Mouse (Mus musculus) heart, adult 18-20 months (tissue): ENCODE results near the gene Plod1. TPM values are rescaled to one million over a fixed set of nuclear protein-coding genes. Genes with fewer than 3 reads are reported as not detected.
"Not testable (repeated sequence)": the region's sequence is repeated elsewhere in the genome, so short reads cannot be mapped to it uniquely, and the experiment has no call there.

Experiments used
- DNase-seq, 2 experiments: peaks; one replicate each; pipeline ENCODE4 v3.0.0; 2021 to 2022; ENCODE audit warnings: mixed read lengths in 1 of 2
- total RNA-seq, 2 experiments: library from RNA; stranded (reverse); gene quantifications; 2 replicates each; pipeline ENCODE4 v1.2.3; 2021

The Plod1 gene
- total RNA-seq, 2 experiments from 2014 or later = 61.0 to 65.3 TPM

DNA sequence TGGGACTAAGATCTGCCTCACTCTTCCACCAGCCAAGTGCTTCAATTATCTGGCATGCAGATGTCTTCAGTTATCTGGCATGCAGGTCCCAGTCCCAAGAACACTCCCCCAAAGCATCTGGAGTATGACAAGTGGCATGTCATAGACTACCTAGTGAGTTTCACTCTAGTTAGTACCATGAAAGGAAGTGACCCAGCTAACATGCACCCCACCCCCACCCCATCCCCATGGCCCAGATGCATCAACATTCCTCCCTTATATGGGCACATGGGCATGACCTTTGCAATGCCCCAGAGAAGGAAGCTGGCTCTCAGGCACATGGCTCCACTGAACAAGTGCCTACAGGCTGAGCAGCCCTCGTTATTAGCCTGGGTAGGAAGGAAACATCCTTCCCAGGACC is 40.2 kb downstream of the Plod1 start:
- peak in 1 of 2 experiments; percentile 36 for DNase-seq

- no peak for DNase-seq
Observed at GRCm38 (mm10) chr4:147895815-147896330, 40.7 kb downstream of the Plod1 start.

GRCm38 (mm10) chr4:147890341-147890740 is 46.2 kb downstream of the Plod1 start:
- peak; percentile 40 to 45 for DNase-seq

DNA sequence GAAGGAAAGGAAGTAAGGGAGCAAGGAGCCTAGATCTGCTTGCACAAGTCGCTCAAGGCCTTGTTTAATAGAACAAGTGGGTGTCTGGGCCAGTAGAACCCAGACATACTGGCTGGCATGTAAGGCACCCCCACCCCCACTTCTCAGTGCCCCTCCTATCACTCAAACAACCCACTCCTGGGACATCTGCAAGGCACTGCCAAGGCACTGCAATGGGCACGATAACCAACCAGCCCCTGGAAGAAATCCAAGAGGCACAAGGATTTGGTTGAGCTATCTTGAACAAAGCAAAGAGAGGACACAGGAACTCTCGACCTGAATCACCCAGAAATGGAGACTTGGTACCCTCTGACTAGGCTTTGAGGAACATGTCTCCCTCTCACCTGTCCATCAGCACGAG is 48.3 kb downstream of the Plod1 start:
- DNase-seq = peak in 1 of 2 experiments; percentile 41

- no peak for DNase-seq
Observed at GRCm38 (mm10) chr4:147887277-147887676, 49.3 kb downstream of the Plod1 start.

GRCm38 (mm10) chr4:147886158-147886557 is 50.4 kb downstream of the Plod1 start:
- DNase-seq = no peak

- peak in 1 of 2 experiments; percentile 45 for DNase-seq
Observed at GRCm38 (mm10) chr4:147884138-147884537, 52.4 kb downstream of the Plod1 start.

GRCm38 (mm10) chr4:147883041-147883440 is 53.5 kb downstream of the Plod1 start:
- no peak for DNase-seq

DNA sequence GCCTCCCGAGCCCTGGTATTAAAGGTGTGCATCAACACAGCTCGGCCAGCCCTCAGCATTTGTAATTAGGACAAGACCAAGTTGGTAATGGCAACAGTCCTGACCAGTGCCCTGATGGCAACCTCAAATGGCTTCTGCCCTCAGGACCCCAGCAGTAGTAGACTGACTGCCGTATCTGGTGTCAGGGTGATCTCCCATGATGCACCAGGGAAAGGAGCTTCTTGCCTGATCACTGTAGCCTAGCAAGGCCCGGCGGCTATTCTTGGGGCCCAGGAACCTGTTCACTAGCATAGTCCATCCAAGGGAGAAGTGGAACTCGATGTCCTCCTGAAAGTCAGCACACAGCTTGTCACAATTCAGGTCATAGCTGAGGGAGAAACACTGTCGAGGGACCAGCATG is 54.8 kb downstream of the Plod1 start:
- DNase-seq = no peak

- no peak for DNase-seq
Observed at GRCm38 (mm10) chr4:147879865-147880264, 56.7 kb downstream of the Plod1 start.

GRCm38 (mm10) chr4:147879456-147879855 is 57.1 kb downstream of the Plod1 start:
- DNase-seq = no peak

DNA sequence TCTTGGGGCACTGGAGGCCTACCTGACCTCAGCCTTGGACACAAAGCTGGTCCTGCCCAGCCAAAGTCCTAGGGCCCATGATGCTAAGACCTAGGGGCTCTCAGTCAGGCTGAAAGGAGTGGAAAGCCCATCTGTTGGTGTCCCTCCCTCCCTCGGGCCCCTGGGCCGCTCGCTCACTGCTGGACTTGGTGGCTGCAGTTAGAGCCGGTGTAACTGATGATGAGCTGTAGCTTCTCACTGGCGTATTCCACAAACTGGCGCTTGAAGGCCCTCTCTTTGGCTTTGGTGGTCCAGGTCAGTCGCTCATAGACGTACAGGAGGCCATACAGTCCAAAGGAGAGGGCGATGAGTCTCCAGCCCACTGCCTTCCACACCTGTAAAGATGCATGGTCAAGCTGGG is 58.0 kb downstream of the Plod1 start:
- DNase-seq = no peak

DNA sequence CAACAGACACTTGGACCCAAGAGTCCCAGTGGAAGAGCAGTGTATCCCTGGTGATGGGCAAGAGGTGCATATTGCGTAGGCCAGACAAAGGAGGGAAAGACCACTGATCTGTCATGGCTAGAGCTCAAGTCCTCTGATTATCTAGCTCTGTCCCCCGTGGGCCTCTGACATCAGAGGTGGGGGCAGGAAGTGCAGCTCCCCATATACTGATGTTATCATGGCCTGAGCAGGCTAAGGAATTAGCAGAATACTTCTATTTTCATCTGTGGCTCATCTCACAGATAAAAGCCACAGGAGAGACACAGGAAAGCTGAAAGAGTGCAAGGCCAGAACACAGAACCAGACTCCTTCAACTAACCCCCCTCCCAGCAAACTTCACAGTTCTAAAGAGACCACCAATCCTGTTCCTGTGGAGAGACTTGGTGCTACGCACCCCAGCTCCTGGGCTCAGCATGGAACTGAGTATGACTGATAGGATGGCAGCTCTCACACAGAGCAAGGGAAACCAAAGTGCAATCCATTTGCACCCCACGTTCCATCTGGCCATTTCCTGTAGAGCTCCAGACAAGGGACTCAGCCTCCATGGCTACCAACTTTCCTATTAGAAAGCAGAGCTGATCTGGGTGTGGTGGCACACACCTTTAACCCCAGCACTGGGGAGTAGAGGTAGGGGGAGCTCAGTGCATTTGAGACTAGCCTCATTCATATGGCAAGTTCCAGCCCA is 60.6 kb downstream of the Plod1 start:
- DNase-seq = no peak

DNA sequence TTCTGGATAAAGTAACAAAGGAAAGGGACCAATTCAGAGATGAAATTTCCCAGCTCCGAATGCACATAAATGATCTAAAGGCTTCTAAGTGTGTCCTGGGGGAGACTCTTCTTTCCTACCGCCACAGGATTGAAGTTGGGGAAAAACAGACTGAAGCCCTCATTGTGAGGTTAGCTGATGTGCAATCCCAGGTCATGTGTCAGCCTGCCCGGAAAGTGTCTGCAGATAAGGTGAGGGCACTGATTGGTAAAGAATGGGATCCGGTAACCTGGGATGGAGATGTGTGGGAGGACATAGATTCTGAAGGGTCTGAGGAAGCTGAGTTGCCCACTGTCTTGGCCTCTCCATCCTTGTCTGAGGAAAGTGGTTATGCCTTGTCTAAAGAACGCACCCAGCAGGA is 67.3 kb downstream of the Plod1 start:
- peak in 1 of 2 experiments; percentile 32 for DNase-seq

GRCm38 (mm10) chr4:147868450-147869031 is 68.0 kb downstream of the Plod1 start, which contains the start of the genes Miip and Fv1:
Gene Miip, minus strand, starts transcription at chr4:147868816.
Gene Fv1, plus strand, starts transcription at chr4:147868979.
- peak; percentile 94 to 99 for DNase-seq

GRCm38 (mm10) chr4:147867563-147868449 is 68.8 kb downstream of the Plod1 start:
- DNase-seq = peak in 1 of 2 experiments; percentile 12

DNA sequence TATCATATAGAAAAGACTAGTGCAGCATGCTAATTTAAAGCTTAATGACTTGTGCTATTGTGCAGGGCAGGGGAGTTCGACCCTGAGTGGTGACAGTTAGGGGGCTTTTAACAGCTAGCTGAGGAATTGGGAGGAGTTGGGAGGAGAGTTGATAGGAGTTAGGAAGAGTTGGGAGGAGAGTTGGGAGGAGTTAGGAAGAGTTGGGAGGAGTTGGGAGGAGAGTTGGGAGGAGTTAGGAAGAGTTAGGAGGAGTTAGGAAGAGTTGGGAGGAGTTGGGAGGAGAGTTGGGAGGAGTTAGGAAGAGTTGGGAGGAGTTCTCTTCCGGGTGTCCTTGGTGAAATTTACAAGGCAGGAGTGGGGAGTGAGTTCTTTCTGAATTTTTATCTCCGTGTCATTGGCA is 69.8 kb downstream of the Plod1 start:
- DNase-seq = not testable (repeated sequence)

DNA sequence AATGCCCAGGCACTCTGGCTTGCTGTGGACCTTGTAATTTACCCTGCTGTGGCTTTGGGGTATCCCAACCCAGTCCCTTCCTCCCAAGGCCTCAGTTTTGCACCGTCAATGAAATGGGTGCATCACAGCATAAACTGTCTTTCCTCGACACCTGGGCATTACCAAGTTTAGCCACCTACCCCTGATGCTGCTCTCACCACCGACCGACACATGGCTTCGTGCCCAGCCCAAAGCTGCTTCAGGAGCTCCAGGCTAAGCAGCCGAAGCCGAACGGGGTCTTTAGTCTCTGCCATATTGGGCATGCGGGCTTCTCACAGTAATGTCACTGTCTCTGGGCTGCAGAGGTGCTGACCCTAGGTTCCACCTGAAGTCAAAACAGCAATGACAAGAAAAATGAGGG is 70.5 kb downstream of the Plod1 start:
- no peak for DNase-seq

DNA sequence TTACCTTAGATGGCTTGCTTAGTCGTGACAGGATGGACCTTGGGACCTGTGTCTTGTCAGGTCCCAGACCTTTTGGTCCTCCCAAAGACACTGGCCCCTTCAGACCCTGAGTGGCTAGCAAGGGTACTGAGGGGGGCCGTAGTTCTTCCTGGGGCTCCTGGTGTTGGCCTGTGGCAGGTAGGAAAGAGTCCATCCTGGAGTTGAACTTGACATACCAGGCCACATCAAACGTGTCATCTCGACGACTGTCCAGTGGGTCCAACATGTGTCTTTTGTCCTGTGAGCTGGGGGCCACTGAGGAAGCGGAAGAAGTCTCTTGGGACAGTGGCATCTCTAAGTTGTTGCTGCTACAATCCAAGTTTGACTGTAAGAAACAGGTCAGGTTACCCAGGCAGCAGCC is 70.9 kb downstream of the Plod1 start:
- no peak for DNase-seq

- DNase-seq = no peak
Observed at GRCm38 (mm10) chr4:147862051-147862450, 74.5 kb downstream of the Plod1 start.
